Mouse (Mus musculus) liver, adult 2 months (tissue): ENCODE measurements around the gene Usp48. TPM values are rescaled to one million over a fixed set of nuclear protein-coding genes. Genes with fewer than 3 reads are reported as not detected.

ENCODE experiments used
- DNase-seq: peaks from one replicate; pipeline ENCODE4 v3.0.0-alpha.2; 2011; ENCODE audit warnings: low read depth, low spot score; ENCODE audit errors: extremely low read depth
- H3K27ac ChIP-seq: fragments of 200-500 bp; replicated peaks from 2 replicates; pipeline ENCODE4 v1.5.1; 2012; ENCODE audit warnings: low read depth, mild to moderate bottlenecking, control low read depth, inconsistent platforms, low read length; ENCODE audit not compliant: insufficient read depth
- H3K27me3 ChIP-seq: fragments of 200-500 bp; 2 replicates; pipeline ENCODE4 v1.6.1; 2012; ENCODE audit warnings: mild to moderate bottlenecking, moderate library complexity, low read length, inconsistent platforms; ENCODE audit not compliant: control insufficient read depth, insufficient read depth
- H3K36me3 ChIP-seq: fragments of 200-500 bp; 2 replicates; pipeline ENCODE4 v1.6.1; 2012; ENCODE audit warnings: low read length, inconsistent platforms; ENCODE audit not compliant: control insufficient read depth, insufficient read depth
- H3K4me1 ChIP-seq: fragments of 200-500 bp; 2 replicates; pipeline ENCODE4 v1.6.1; 2011; ENCODE audit warnings: low read length; ENCODE audit not compliant: control insufficient read depth, insufficient read depth
- H3K4me3 ChIP-seq: fragments of 200-500 bp; 2 replicates; pipeline ENCODE4 v1.5.1; 2011; ENCODE audit warnings: low read depth, mild to moderate bottlenecking, control low read depth, low read length, moderate library complexity; ENCODE audit not compliant: insufficient read depth
- H3K79me2 ChIP-seq: fragments of 200-500 bp; 2 replicates; pipeline ENCODE4 v1.6.1; 2012; ENCODE audit warnings: inconsistent platforms, mild to moderate bottlenecking, low read length, moderate library complexity; ENCODE audit not compliant: control insufficient read depth, insufficient read depth
- H3K9ac ChIP-seq: fragments of 200-500 bp; 2 replicates; pipeline ENCODE4 v1.6.1; 2012; ENCODE audit warnings: low read depth, mild to moderate bottlenecking, control low read depth, inconsistent platforms, low read length
- CTCF ChIP-seq: fragments of 200-500 bp; IDR thresholded peaks from 2 replicates; pipeline ENCODE4 v1.5.1; 2011; ENCODE audit warnings: low read depth, low read length, control low read depth
- POLR2A ChIP-seq: fragments of 200-500 bp; IDR thresholded peaks from 2 replicates; pipeline ENCODE4 v1.6.1; 2011; ENCODE audit warnings: low read length, control low read depth; ENCODE audit not compliant: insufficient read depth; ENCODE audit errors: extremely low read depth
- WGBS: fragments of 180-500 bp; shearing (Covaris S2); methylation state at CpG from one replicate; pipeline ENCODE4 v1.1.7; 2018; 5-methylcytosine and 5-hydroxymethylcytosine counted together
- polyA plus RNA-seq: library from polyadenylated mRNA; depleted of rRNA; stranded (reverse); fragments of >200 nt; gene quantifications from 2 replicates; pipeline ENCODE4 v1.2.3, GENCODE M21; 2012
- total RNA-seq: library from RNA; depleted of rRNA; stranded (reverse); fragments of >200 nt; gene quantifications from 2 replicates; pipeline ENCODE4 v1.2.3, GENCODE M21; 2014

The Usp48 gene
- total and polyA plus RNA-seq, 2 experiments: 19.6 to 21.8 TPM

GRCm38 (mm10) chr4:137692107-137692902, 98.8 kb downstream of the Usp48 start:
- Histone ChIP-seq H3K9ac (no peak overlapping the region), H3K36me3 (no peaks in the 10 kb centered on the region), H3K4me1 (no peaks in the 10 kb centered on the region), H3K4me3 (no peak overlapping the region), H3K27me3 (no peaks in the 10 kb centered on the region), H3K79me2 (no peaks in the 10 kb centered on the region), H3K27ac (no peak overlapping the region)
- 80% methylated on average over 10 of the region's 10 CpGs for WGBS
- no peak for TF ChIP-seq POLR2A
- TF ChIP-seq CTCF: no peak
- no peak for DNase-seq

GRCm38 (mm10) chr4:137695300-137695699, 101.7 kb downstream of the Usp48 start:
- DNase-seq: no peak
- H3K9ac ChIP-seq: no peak overlapping the region
- H3K27ac ChIP-seq: no peak overlapping the region
- no peak overlapping the region for H3K4me3 ChIP-seq
- TF ChIP-seq CTCF (no peak), POLR2A (no peak)
- no peaks in the 10 kb centered on the region for H3K36me3 ChIP-seq
- H3K4me1 ChIP-seq: peaks cover 3% of the 10 kb centered on the region
- no peaks in the 10 kb centered on the region for H3K27me3 ChIP-seq
- WGBS: 86% methylated on average over 8 of the region's 8 CpGs
- no peaks in the 10 kb centered on the region for H3K79me2 ChIP-seq

GRCm38 (mm10) chr4:137695900-137696299, 102.3 kb downstream of the Usp48 start:
- 14% methylated on average over 4 of the region's 4 CpGs for WGBS
- H3K4me3 ChIP-seq: no peak overlapping the region
- TF ChIP-seq CTCF: no peak
- no peak for TF ChIP-seq POLR2A
- peaks cover 3% of the 10 kb centered on the region for H3K4me1 ChIP-seq
- H3K27me3 ChIP-seq: no peaks in the 10 kb centered on the region
- H3K9ac ChIP-seq: no peak overlapping the region
- no peaks in the 10 kb centered on the region for H3K36me3 ChIP-seq
- no peaks in the 10 kb centered on the region for H3K79me2 ChIP-seq
- no peak overlapping the region for H3K27ac ChIP-seq
- DNase-seq: peak; percentile 23

- no peaks in the 10 kb centered on the region for H3K36me3 ChIP-seq
- no peaks in the 10 kb centered on the region for H3K79me2 ChIP-seq
- no peak overlapping the region for H3K27ac ChIP-seq
- peaks cover 6% of the 10 kb centered on the region for H3K4me1 ChIP-seq
- no peak for TF ChIP-seq POLR2A
- no peak for TF ChIP-seq CTCF
- H3K4me3 ChIP-seq: no peak overlapping the region
- no peaks in the 10 kb centered on the region for H3K27me3 ChIP-seq
- no peak overlapping the region for H3K9ac ChIP-seq
- 71% methylated on average over 13 of the region's 13 CpGs for WGBS
- no peak for DNase-seq
Measured at GRCm38 (mm10) chr4:137697156-137697885, 103.8 kb downstream of the Usp48 start.

- WGBS: 28% methylated on average over 7 of the region's 7 CpGs
- DNase-seq: peak; percentile 77
- no peak overlapping the region; the same call in 1 of the 2 replicates for H3K9ac ChIP-seq
- H3K79me2 ChIP-seq: no peaks in the 10 kb centered on the region
- TF ChIP-seq CTCF (no peak), POLR2A (no peak)
- no peak overlapping the region for H3K27ac ChIP-seq
- no peaks in the 10 kb centered on the region for H3K36me3 ChIP-seq
- no peaks in the 10 kb centered on the region for H3K27me3 ChIP-seq
- no peak overlapping the region for H3K4me3 ChIP-seq
- H3K4me1 ChIP-seq: peaks cover 6% of the 10 kb centered on the region
Measured at GRCm38 (mm10) chr4:137698076-137698985, 104.8 kb downstream of the Usp48 start.
